Mouse (Mus musculus) forebrain, embryonic 12.5 days (tissue): ENCODE measurements around the gene Dmp1. TPM values are rescaled to one million over a fixed set of nuclear protein-coding genes. Genes with fewer than 3 reads are reported as not detected.

Experiments
- polyA plus RNA-seq: library from polyadenylated mRNA; unstranded; fragments of >200 nt; fragmentation: Nextera tagmentation; extraction: Ambion mirVana; gene quantifications from 2 replicates; pipeline ENCODE4 v1.2.1, GENCODE M21; 2016

The Dmp1 gene
- polyA plus RNA-seq, 1 experiment from 2014 or later = 1.1 TPM

Other genes with a start within 250 kb of the Dmp1 start
- not detected in 2 replicates for gene Hsd17b13, start 225.2 kb upstream of the Dmp1 start, polyA plus RNA-seq
- gene Hsd17b11, start 180.7 kb upstream of the Dmp1 start, polyA plus RNA-seq = 1.5 and 1.7 TPM in 2 replicates
- 55.8 and 58.8 TPM in 2 replicates for gene Nudt9, start 156.3 kb upstream of the Dmp1 start, polyA plus RNA-seq
- gene Gm17660, start 125.0 kb upstream of the Dmp1 start, polyA plus RNA-seq = not detected in 2 replicates
- gene Sparcl1, start 88.9 kb upstream of the Dmp1 start, polyA plus RNA-seq = 26.5 and 27.5 TPM in 2 replicates
- not detected in 2 replicates for gene Dspp, start 31.9 kb upstream of the Dmp1 start, polyA plus RNA-seq
- 0.13 TPM in 1 of 2 replicates, not detected in the other for gene Ibsp, start 96.6 kb downstream of the Dmp1 start, polyA plus RNA-seq
- gene Mepe, start 122.7 kb downstream of the Dmp1 start, polyA plus RNA-seq = not detected in 2 replicates
- 2.2 and 3.8 TPM in 2 replicates for gene Spp1, start 232.5 kb downstream of the Dmp1 start, polyA plus RNA-seq